Mouse (Mus musculus): ENCODE data around the gene Zfp710. TPM values are rescaled to one million over a fixed set of nuclear protein-coding genes. Genes with fewer than 3 reads are reported as not detected.

The Zfp710 gene
- polyA plus RNA-seq, 1 experiment from 2014 or later: 15.0 TPM

DNA sequence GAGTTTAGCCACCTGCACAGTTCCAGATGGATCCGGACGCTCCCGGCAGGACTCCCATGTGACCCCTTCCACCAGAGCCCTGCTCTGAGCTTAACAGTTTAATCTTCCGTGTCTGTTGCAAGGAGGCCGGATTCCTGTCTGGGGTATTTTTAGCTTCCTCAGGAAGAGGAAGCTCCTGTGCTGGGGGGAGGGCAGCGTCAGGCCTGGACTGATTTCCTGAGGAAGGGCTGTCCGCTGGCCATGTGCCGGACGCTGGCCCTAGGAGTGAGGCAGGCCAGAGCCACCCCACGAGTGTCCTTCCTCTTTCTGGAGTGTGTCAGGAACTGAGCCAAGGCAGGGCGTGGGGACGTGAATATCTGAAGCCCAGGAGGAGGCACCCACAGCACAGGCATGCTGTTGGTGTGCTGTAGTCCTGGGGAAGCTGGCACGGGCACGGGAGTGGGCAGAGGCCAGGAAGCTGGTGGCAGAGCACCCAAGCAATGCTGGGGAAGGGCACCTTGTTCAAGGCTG is 54.2 kb downstream of the Zfp710 start:
- Histone ChIP-seq H3K27ac (ENCODE audit: low read length) (peak overlapping the region; percentile 62), H3K9ac (ENCODE audit: low read depth, low read length) (0 out of 2 replicates have a peak overlapping the region, but pooled peaks have one; percentile 37), H3K4me3 (ENCODE audit: low read depth, low read length) (no peak overlapping the region), H3K9me3 (replicated peaks; ENCODE audit: control insufficient read depth, low read length, poor library complexity, severe bottlenecking) (no peaks in the 10 kb centered on the region), H3K4me2 (ENCODE audit: low read length) (no peak overlapping the region; the same call in 1 of the 2 replicates), H3K4me1 (ENCODE audit: control insufficient read depth, insufficient read depth, low read length) (peaks cover 24% of the 10 kb centered on the region), H3K36me3 (ENCODE audit: control insufficient read depth, insufficient read depth, low read length) (peaks cover 18% of the 10 kb centered on the region), H3K27me3 (ENCODE audit: control insufficient read depth, insufficient read depth, low read depth, low read length) (no peaks in the 10 kb centered on the region)
- ATAC-seq: no peak
- 33% methylated on average over 14 of the region's 14 CpGs for WGBS

DNA sequence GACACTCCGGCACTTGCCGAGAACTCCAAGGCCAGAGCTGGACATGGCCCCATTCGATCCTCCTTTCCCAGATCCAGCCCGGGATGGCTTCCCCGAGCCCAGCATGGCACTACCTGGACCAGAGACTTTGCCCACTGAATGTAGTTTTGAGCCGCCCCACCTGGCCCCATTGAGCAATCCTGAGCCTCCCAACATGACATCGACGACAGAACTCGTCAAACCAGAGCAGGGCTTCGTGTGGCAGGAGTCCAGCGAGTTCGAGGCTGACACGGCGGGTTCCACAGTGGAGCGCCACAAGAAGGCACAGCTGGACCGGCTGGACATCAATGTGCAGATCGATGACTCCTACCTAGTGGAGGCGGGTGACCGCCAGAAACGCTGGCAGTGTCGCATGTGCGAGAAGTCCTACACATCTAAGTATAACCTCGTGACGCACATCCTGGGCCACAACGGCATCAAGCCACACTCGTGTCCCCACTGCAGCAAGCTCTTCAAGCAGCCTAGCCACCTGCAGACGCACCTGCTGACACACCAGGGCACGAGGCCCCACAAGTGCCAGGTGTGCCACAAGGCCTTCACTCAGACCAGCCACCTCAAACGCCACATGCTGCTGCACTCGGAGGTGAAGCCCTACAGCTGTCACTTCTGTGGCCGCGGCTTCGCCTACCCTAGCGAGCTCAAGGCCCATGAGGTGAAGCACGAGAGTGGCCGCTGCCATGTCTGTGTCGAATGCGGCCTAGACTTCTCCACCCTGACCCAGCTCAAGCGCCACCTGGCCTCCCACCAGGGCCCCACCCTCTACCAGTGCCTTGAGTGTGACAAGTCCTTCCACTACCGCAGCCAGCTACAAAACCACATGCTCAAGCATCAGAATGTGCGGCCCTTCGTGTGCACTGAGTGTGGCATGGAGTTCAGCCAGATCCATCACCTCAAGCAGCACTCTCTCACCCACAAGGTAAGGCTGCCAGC is 57.3 kb downstream of the Zfp710 start:
- WGBS: 93% methylated on average over 42 of the region's 42 CpGs
- no peak for ATAC-seq
- H3K36me3 ChIP-seq (ENCODE audit: control insufficient read depth, insufficient read depth, low read length): peaks cover 25% of the 10 kb centered on the region
- H3K9ac ChIP-seq (ENCODE audit: low read depth, low read length): no peak overlapping the region
- peaks cover 6% of the 10 kb centered on the region; the same call in 1 of the 2 replicates for H3K4me1 ChIP-seq (ENCODE audit: control insufficient read depth, insufficient read depth, low read length)
- H3K9me3 ChIP-seq (replicated peaks; ENCODE audit: control insufficient read depth, low read length, poor library complexity, severe bottlenecking): no peaks in the 10 kb centered on the region
- H3K27me3 ChIP-seq (ENCODE audit: control insufficient read depth, insufficient read depth, low read depth, low read length): no peaks in the 10 kb centered on the region
- H3K4me3 ChIP-seq (ENCODE audit: low read depth, low read length): no peak overlapping the region
- no peak overlapping the region for H3K27ac ChIP-seq (ENCODE audit: low read length)
- no peak overlapping the region for H3K4me2 ChIP-seq (ENCODE audit: low read length)

DNA sequence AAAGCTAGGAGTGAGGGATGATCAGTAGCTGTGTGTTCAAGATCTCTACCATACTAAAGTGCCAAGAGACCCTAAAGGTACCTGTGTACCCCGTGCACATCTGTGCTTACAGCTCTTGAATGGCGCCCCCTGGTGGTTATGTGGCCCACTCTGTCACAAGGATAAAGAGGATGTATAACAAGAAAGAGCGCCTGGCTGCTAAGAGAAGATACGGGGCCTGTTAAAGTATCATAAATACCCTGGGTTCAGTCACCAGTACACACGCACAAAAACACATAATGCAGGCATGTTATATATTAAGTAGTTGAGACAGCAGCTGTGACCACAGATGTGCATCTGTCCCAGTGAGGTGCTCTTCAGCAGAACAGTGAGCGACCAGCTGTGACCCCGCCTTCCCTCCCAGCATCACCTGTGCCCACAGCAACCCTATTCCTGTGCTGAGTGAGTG is 59.9 kb downstream of the Zfp710 start:
- Histone ChIP-seq H3K9ac (ENCODE audit: low read depth, low read length) (no peak overlapping the region), H3K9me3 (replicated peaks; ENCODE audit: control insufficient read depth, low read length, poor library complexity, severe bottlenecking) (no peaks in the 10 kb centered on the region), H3K4me1 (ENCODE audit: control insufficient read depth, insufficient read depth, low read length) (no peaks in the 10 kb centered on the region), H3K4me3 (ENCODE audit: low read depth, low read length) (no peak overlapping the region), H3K27ac (ENCODE audit: low read length) (no peak overlapping the region), H3K36me3 (ENCODE audit: control insufficient read depth, insufficient read depth, low read length) (peaks cover 25% of the 10 kb centered on the region), H3K4me2 (ENCODE audit: low read length) (no peak overlapping the region), H3K27me3 (ENCODE audit: control insufficient read depth, insufficient read depth, low read depth, low read length) (no peaks in the 10 kb centered on the region)
- 61% methylated on average over 7 of the region's 7 CpGs for WGBS
- ATAC-seq: peak; percentile 54; the same call in 1 of the 2 replicates

DNA sequence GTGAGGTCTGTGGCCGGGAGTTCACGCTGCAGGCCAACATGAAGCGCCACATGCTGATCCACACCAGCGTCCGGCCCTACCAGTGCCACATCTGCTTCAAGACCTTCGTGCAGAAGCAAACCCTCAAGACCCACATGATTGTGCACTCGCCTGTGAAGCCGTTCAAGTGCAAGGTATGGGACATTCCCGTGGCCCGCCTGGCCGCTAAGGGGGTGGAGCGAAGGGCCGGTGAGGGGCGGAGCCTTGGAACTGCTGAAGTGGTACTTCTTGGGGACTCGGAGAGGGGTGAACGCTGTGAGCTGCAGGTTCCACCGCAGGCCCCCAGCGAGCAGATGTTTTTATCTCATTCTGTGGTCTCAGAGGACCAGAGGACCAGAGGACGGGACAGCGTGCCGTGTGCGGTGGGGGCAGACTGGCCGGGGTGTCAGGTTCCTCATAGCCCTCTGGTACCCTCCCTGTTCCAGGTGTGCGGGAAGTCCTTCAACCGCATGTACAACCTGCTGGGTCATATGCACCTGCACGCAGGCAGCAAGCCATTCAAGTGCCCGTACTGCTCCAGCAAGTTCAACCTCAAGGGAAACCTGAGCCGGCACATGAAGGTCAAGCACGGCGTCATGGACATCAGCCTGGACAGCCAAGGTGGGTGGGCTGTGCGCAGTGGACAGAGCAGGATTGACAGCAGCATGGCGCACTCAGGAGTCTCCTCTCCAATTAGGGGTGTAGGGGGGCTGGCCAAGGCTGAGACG is 61.5 kb downstream of the Zfp710 start:
- no peak overlapping the region for H3K9ac ChIP-seq (ENCODE audit: low read depth, low read length)
- H3K27ac ChIP-seq (ENCODE audit: low read length): no peak overlapping the region
- 85% methylated on average over 33 of the region's 33 CpGs for WGBS
- no peak overlapping the region for H3K4me3 ChIP-seq (ENCODE audit: low read depth, low read length)
- H3K4me1 ChIP-seq (ENCODE audit: control insufficient read depth, insufficient read depth, low read length): no peaks in the 10 kb centered on the region
- ATAC-seq: no peak
- H3K4me2 ChIP-seq (ENCODE audit: low read length): no peak overlapping the region
- H3K9me3 ChIP-seq (replicated peaks; ENCODE audit: control insufficient read depth, low read length, poor library complexity, severe bottlenecking): no peaks in the 10 kb centered on the region
- H3K36me3 ChIP-seq (ENCODE audit: control insufficient read depth, insufficient read depth, low read length): peaks cover 25% of the 10 kb centered on the region
- no peaks in the 10 kb centered on the region for H3K27me3 ChIP-seq (ENCODE audit: control insufficient read depth, insufficient read depth, low read depth, low read length)

DNA sequence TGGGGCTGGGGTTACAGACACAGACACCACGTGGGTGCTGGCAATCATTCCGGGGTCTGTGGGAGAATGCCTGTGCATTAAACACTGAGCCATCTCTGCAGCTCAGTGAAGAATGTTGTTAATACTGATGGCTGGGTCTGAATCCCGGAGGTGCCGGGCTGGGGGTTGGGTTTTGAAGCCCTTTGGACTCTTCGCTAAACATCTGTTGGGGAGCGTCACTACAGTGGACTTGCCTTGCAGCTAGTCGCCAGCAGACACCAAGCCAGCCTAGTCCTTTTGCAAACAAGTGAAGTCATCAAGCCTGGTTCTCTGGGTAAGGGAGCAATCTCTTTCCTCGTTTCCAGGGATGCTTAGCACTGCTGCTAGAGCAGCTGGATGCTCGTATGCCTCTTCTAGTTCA is 63.6 kb downstream of the Zfp710 start:
- no peak for ATAC-seq
- Histone ChIP-seq H3K4me3 (ENCODE audit: low read depth, low read length) (no peak overlapping the region), H3K9ac (ENCODE audit: low read depth, low read length) (no peak overlapping the region), H3K36me3 (ENCODE audit: control insufficient read depth, insufficient read depth, low read length) (peaks cover 11% of the 10 kb centered on the region), H3K4me1 (ENCODE audit: control insufficient read depth, insufficient read depth, low read length) (no peaks in the 10 kb centered on the region; the same call in 1 of the 2 replicates), H3K27ac (ENCODE audit: low read length) (no peak overlapping the region), H3K4me2 (ENCODE audit: low read length) (no peak overlapping the region), H3K9me3 (replicated peaks; ENCODE audit: control insufficient read depth, low read length, poor library complexity, severe bottlenecking) (no peaks in the 10 kb centered on the region), H3K27me3 (ENCODE audit: control insufficient read depth, insufficient read depth, low read depth, low read length) (no peaks in the 10 kb centered on the region)
- WGBS: 80% methylated on average over 9 of the region's 9 CpGs

DNA sequence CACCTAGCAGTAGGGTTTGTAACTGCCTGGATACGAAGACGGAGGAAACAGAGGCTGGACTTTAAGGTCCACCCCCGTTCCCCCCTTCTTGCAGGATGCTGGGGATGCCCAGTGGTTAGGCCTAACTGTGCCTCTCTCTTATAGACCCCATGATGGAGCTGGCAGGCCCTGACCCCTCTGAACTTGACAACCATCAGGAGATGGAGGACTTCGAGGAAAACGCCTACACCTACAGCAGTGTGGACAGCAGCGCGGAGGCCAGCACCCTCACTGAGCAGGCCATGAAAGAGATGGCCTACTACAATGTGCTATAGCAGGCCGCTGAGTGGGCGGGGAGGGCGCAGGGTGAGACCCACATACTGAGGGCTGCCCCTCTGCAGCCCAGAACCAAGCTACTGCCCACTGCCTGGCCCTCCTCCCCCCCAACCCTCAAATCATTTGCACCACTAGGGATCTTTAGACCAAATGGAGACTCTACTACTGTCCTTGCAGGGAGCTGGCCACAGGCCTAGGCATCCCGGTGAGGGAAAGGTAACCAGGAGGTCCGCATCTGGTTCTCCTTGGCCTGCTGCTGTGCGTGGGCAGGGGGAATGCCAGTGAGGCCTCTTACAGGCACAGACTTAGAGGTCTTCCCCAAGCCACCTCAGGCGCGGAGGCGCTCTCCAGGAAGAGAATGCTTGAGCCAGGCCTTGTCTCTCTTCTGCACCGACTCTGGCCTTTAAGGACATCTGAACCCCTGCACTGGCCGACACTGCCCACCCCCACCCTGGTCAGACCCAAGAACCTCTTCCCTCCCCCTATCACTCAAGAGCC is 65.8 kb downstream of the Zfp710 start:
- Histone ChIP-seq H3K36me3 (ENCODE audit: control insufficient read depth, insufficient read depth, low read length) (peaks cover 28% of the 10 kb centered on the region), H3K27ac (ENCODE audit: low read length) (no peak overlapping the region), H3K9ac (ENCODE audit: low read depth, low read length) (no peak overlapping the region), H3K9me3 (replicated peaks; ENCODE audit: control insufficient read depth, low read length, poor library complexity, severe bottlenecking) (no peaks in the 10 kb centered on the region), H3K4me2 (ENCODE audit: low read length) (no peak overlapping the region), H3K4me1 (ENCODE audit: control insufficient read depth, insufficient read depth, low read length) (no peaks in the 10 kb centered on the region; the same call in 1 of the 2 replicates), H3K4me3 (ENCODE audit: low read depth, low read length) (no peak overlapping the region), H3K27me3 (ENCODE audit: control insufficient read depth, insufficient read depth, low read depth, low read length) (no peaks in the 10 kb centered on the region)
- 88% methylated on average over 18 of the region's 18 CpGs for WGBS
- no peak for ATAC-seq

DNA sequence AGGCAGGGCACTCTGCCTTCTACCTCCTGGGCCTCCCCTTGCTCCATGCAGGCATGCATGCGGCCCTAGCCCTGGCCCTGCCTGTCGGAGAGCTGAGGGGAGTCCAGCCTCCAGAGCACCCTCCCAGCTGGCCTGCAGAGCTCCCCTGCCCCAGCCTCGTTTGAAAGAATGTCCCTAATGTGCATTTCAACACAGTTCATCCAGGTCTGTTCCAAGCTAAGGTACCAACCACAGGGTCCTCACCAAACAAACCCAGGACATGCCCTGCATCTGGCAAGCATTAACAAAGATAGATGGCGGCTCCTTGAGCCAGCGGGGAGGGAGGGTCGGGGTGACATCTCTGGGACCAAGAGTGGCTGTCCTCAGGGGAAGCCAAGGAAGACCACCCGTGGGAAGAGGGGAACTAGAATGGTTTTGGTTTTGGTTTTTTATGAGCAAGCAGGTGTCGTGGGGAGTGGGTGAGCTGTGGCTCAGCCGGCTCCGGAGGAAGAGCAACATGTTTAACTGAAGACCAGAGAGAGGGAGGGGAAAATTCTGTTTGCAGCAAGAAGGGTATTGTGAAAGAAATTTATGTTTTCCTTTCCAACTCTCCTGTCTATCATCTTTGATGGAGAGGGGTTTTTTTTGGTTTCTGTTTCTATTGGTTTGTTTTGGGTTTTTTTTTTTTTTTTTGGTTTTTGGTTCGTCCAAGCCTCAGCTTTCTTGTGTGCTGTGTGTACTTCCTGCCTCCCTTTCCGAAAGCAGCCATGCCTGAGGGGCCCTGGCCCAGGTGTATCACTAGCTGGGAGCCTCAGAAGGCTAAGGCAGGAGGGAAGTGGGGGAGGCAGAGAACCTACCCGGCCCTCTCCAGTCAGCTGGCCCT is 66.6 kb downstream of the Zfp710 start:
- Histone ChIP-seq H3K9me3 (replicated peaks; ENCODE audit: control insufficient read depth, low read length, poor library complexity, severe bottlenecking) (no peaks in the 10 kb centered on the region), H3K27me3 (ENCODE audit: control insufficient read depth, insufficient read depth, low read depth, low read length) (no peaks in the 10 kb centered on the region), H3K4me1 (ENCODE audit: control insufficient read depth, insufficient read depth, low read length) (no peaks in the 10 kb centered on the region; the same call in 1 of the 2 replicates), H3K36me3 (ENCODE audit: control insufficient read depth, insufficient read depth, low read length) (peaks cover 25% of the 10 kb centered on the region), H3K4me3 (ENCODE audit: low read depth, low read length) (no peak overlapping the region), H3K27ac (ENCODE audit: low read length) (no peak overlapping the region), H3K9ac (ENCODE audit: low read depth, low read length) (no peak overlapping the region), H3K4me2 (ENCODE audit: low read length) (no peak overlapping the region)
- ATAC-seq: no peak
- WGBS: 69% methylated on average over 13 of the region's 13 CpGs

DNA sequence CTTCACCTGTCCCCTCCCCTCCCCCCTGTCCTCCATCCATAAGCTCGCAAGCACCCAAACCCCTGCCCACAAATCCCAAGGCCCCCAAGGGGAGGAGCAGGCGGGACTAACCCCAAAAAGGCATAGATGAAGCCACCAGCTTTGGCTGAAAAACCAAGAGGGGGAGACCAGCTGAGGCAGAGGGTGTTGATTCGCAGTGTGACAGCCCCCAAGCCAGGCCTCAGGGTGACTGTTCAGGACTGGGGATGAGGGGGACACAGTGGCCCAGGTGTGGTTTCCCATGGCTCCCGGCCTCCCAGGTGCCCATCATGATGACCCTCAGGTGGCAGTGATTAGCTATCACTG is 67.2 kb downstream of the Zfp710 start:
- no peak for ATAC-seq
- 82% methylated on average over 4 of the region's 4 CpGs for WGBS
- H3K27ac ChIP-seq (ENCODE audit: low read length): no peak overlapping the region; the same call in 1 of the 2 replicates

More for the DNA sequence above, 67.2 kb downstream of the Zfp710 start:
- H3K9me3 ChIP-seq (replicated peaks; ENCODE audit: control insufficient read depth, low read length, poor library complexity, severe bottlenecking): no peaks in the 10 kb centered on the region
- no peaks in the 10 kb centered on the region for H3K27me3 ChIP-seq (ENCODE audit: control insufficient read depth, insufficient read depth, low read depth, low read length)
- H3K4me3 ChIP-seq (ENCODE audit: low read depth, low read length): no peak overlapping the region
- H3K4me2 ChIP-seq (ENCODE audit: low read length): no peak overlapping the region
- no peaks in the 10 kb centered on the region; the same call in 1 of the 2 replicates for H3K4me1 ChIP-seq (ENCODE audit: control insufficient read depth, insufficient read depth, low read length)
- H3K36me3 ChIP-seq (ENCODE audit: control insufficient read depth, insufficient read depth, low read length): peaks cover 26% of the 10 kb centered on the region
- H3K9ac ChIP-seq (ENCODE audit: low read depth, low read length): no peak overlapping the region
